Mouse (Mus musculus): ENCODE data around the gene Psg28. TPM values are rescaled to one million over a fixed set of nuclear protein-coding genes. Genes with fewer than 3 reads are reported as not detected.

The Psg28 gene
- polyA plus RNA-seq (2012) = not detected in 2 replicates

GRCm38 (mm10) chr7:18431941-18432340 lies at the start of gene Psg28:
Gene Psg28, minus strand, starts transcription at chr7:18432041.

Other genes starting within 250 kb of the Psg28 start
- gene Mill1, start 186.7 kb downstream of the Psg28 start, polyA plus RNA-seq (2012) = not detected in 2 replicates
- not detected in 2 replicates for gene Psg18, start 77.0 kb downstream of the Psg28 start, polyA plus RNA-seq (2012)
- gene Psg26, start 52.1 kb upstream of the Psg28 start, polyA plus RNA-seq (2012) = not detected in 2 replicates
- gene Psg25, start 100.2 kb upstream of the Psg28 start, polyA plus RNA-seq (2012) = not detected in 2 replicates
- gene Psg27, start 135.3 kb upstream of the Psg28 start, polyA plus RNA-seq (2012) = not detected in 2 replicates
- gene Psg23, start 184.5 kb upstream of the Psg28 start, polyA plus RNA-seq (2012) = 0.07 TPM in 1 of 2 replicates, not detected in the other
- gene Psg21, start 224.7 kb upstream of the Psg28 start, polyA plus RNA-seq (2012) = 0.02 TPM in 1 of 2 replicates, not detected in the other